Mouse (Mus musculus) limb, embryonic 13.5 days (tissue): ENCODE measurements around the gene Zdhhc16. TPM values are rescaled to one million over a fixed set of nuclear protein-coding genes. Genes with fewer than 3 reads are reported as not detected.
A peak's percentile ranks its signal among the peaks of the same experiment; 100 is the strongest.

Source experiments
- ATAC-seq: fragments of 200-750 bp; cut with Nextera tagmentation; 2 replicates; pipeline ENCODE4 v1.8.0; 2017; ENCODE audit warnings: low read depth, moderate number of reproducible peaks, moderate TSS enrichment; ENCODE audit not compliant: low FRiP score
- H3K27ac ChIP-seq: fragments of 300-500 bp; sonication (generic); 2 replicates; pipeline ENCODE4 v1.5.1; 2015; ENCODE audit warnings: inconsistent platforms, mild to moderate bottlenecking, moderate library complexity
- H3K27me3 ChIP-seq: fragments of 300-500 bp; sonication (generic); 2 replicates; pipeline ENCODE4 v1.6.1; 2015; ENCODE audit warnings: mild to moderate bottlenecking, inconsistent platforms
- H3K36me3 ChIP-seq: fragments of 300-500 bp; sonication (generic); 2 replicates; pipeline ENCODE4 v1.6.1; 2015; ENCODE audit warnings: inconsistent platforms, mild to moderate bottlenecking, moderate library complexity
- H3K4me1 ChIP-seq: fragments of 300-500 bp; sonication (generic); 2 replicates; pipeline ENCODE4 v1.6.1; 2015; ENCODE audit warnings: inconsistent platforms
- H3K4me2 ChIP-seq: fragments of 300-500 bp; sonication (generic); replicated peaks from 2 replicates; pipeline ENCODE4 v1.6.1; 2015; ENCODE audit warnings: inconsistent platforms, mild to moderate bottlenecking, moderate library complexity
- H3K4me3 ChIP-seq: fragments of 300-500 bp; sonication (generic); 2 replicates; pipeline ENCODE4 v1.5.1; 2015; ENCODE audit warnings: moderate library complexity, mild to moderate bottlenecking, inconsistent platforms
- H3K9ac ChIP-seq: fragments of 300-500 bp; sonication (generic); 2 replicates; pipeline ENCODE4 v1.6.1; 2015; ENCODE audit warnings: mild to moderate bottlenecking, inconsistent platforms
- H3K9me3 ChIP-seq: fragments of 300-500 bp; sonication (generic); 2 replicates; pipeline ENCODE4 v1.6.1; 2016; ENCODE audit warnings: inconsistent platforms
- WGBS: fragments of 180-500 bp; shearing (Covaris S2); methylation state at CpG from one replicate; pipeline ENCODE4 v1.1.7; 2015; 5-methylcytosine and 5-hydroxymethylcytosine counted together
- polyA plus RNA-seq: library from polyadenylated mRNA; unstranded; fragments of >200 nt; fragmentation: Nextera tagmentation; extraction: Ambion mirVana; gene quantifications from 2 replicates; pipeline ENCODE4 v1.2.1, GENCODE M21; 2015

Zdhhc16 gene
- polyA plus RNA-seq = 98.7 and 99.3 TPM in 2 replicates

GRCm38 (mm10) chr19:41933179-41934086 lies at the start of gene Zdhhc16, which contains the start of gene Exosc1:
Zdhhc16 (plus strand) TSS chr19:41933480.
Exosc1 (minus strand) TSS chr19:41933423.
- H3K27ac ChIP-seq = peak within 1 kb of the TSS; percentile 52; the same call in 1 of the 2 replicates
- peak within 1 kb of the TSS; percentile 87 for H3K4me3 ChIP-seq
- WGBS = under 1% methylated on average over 47 of the region's 47 CpGs

GRCm38 (mm10) chr19:41883882-41884281 lies 49.4 kb upstream of the Zdhhc16 start:
- Histone ChIP-seq H3K36me3 (peaks cover 85% of the 10 kb centered on the region), H3K9ac (no peak overlapping the region), H3K27ac (no peak overlapping the region), H3K4me1 (no peaks in the 10 kb centered on the region), H3K4me2 (no peak overlapping the region), H3K27me3 (no peaks in the 10 kb centered on the region), H3K9me3 (no peaks in the 10 kb centered on the region), H3K4me3 (no peak overlapping the region)
- WGBS = 92% methylated on average over 9 of the region's 9 CpGs
- no peak for ATAC-seq

More at GRCm38 (mm10) chr19:41933179-41934086, at the start of gene Zdhhc16, which contains the start of gene Exosc1:
- Histone ChIP-seq H3K9ac (peak within 1 kb of the TSS; percentile 91), H3K9me3 (no peaks in the 10 kb centered on the region), H3K4me1 (peaks cover 21% of the 10 kb centered on the region), H3K27me3 (no peaks in the 10 kb centered on the region), H3K4me2 (peak within 1 kb of the TSS; percentile 72), H3K36me3 (peaks cover 43% of the 10 kb centered on the region)
- peak; percentile 100 for ATAC-seq

GRCm38 (mm10) chr19:41888191-41888590 lies 45.1 kb upstream of the Zdhhc16 start:
- Histone ChIP-seq H3K36me3 (peaks cover 79% of the 10 kb centered on the region), H3K4me2 (no peak overlapping the region), H3K9me3 (no peaks in the 10 kb centered on the region), H3K27ac (no peak overlapping the region), H3K27me3 (no peaks in the 10 kb centered on the region), H3K9ac (no peak overlapping the region), H3K4me3 (no peak overlapping the region), H3K4me1 (no peaks in the 10 kb centered on the region)
- no peak for ATAC-seq

GRCm38 (mm10) chr19:41894959-41895358 lies 38.3 kb upstream of the Zdhhc16 start:
- H3K4me1 ChIP-seq = peaks cover 16% of the 10 kb centered on the region
- H3K4me3 ChIP-seq = peak overlapping the region; percentile 79
- no peak for ATAC-seq
- H3K9me3 ChIP-seq = no peaks in the 10 kb centered on the region
- 44% methylated on average over 7 of the region's 7 CpGs for WGBS
- peak overlapping the region; percentile 95 for H3K4me2 ChIP-seq
- no peak overlapping the region for H3K27ac ChIP-seq
- H3K27me3 ChIP-seq = no peaks in the 10 kb centered on the region
- H3K36me3 ChIP-seq = peaks cover 13% of the 10 kb centered on the region
- peak overlapping the region; percentile 69 for H3K9ac ChIP-seq

GRCm38 (mm10) chr19:41895460-41896318 lies 37.6 kb upstream of the Zdhhc16 start, which contains the start of gene Rrp12:
Rrp12 (minus strand) TSS chr19:41896173.
- H3K9me3 ChIP-seq = no peaks in the 10 kb centered on the region
- ATAC-seq = peak; percentile 93; the same call in 1 of the 2 replicates

GRCm38 (mm10) chr19:41896319-41896711 lies 37.0 kb upstream of the Zdhhc16 start:
- 0 out of 2 replicates have a peak, but pooled peaks have one; percentile 17 for ATAC-seq
- Histone ChIP-seq H3K4me2 (peak overlapping the region; percentile 95), H3K9me3 (no peaks in the 10 kb centered on the region), H3K4me3 (peak overlapping the region; percentile 79), H3K27ac (no peak overlapping the region), H3K4me1 (peaks cover 16% of the 10 kb centered on the region), H3K36me3 (0 out of 2 replicates have a peak, but pooled peaks cover 3% of the 10 kb centered on the region), H3K9ac (peak overlapping the region; percentile 69), H3K27me3 (no peaks in the 10 kb centered on the region)
- 18% methylated on average over 18 of the region's 18 CpGs for WGBS

More at GRCm38 (mm10) chr19:41895460-41896318, 37.6 kb upstream of the Zdhhc16 start, which contains the start of gene Rrp12:
- Histone ChIP-seq H3K4me1 (peaks cover 16% of the 10 kb centered on the region), H3K9ac (peak within 1 kb of the TSS; percentile 69), H3K27ac (no peak within 1 kb of the TSS), H3K4me2 (peak within 1 kb of the TSS; percentile 95), H3K4me3 (peak within 1 kb of the TSS; percentile 79), H3K27me3 (no peaks in the 10 kb centered on the region), H3K36me3 (peaks cover 6% of the 10 kb centered on the region; the same call in 1 of the 2 replicates)
- 1% methylated on average over 46 of the region's 46 CpGs for WGBS

- H3K36me3 ChIP-seq = no peaks in the 10 kb centered on the region
- H3K4me2 ChIP-seq = no peak overlapping the region
- no peaks in the 10 kb centered on the region for H3K9me3 ChIP-seq
- no peak overlapping the region for H3K27ac ChIP-seq
- H3K27me3 ChIP-seq = no peaks in the 10 kb centered on the region
- H3K9ac ChIP-seq = no peak overlapping the region
- H3K4me3 ChIP-seq = no peak overlapping the region
- peaks cover 16% of the 10 kb centered on the region for H3K4me1 ChIP-seq
- 49% methylated on average over 4 of the region's 4 CpGs for WGBS
- no peak for ATAC-seq
Measured at GRCm38 (mm10) chr19:41898860-41899259, 34.4 kb upstream of the Zdhhc16 start.

- Histone ChIP-seq H3K9ac (no peak overlapping the region), H3K4me1 (peaks cover 5% of the 10 kb centered on the region; the same call in 1 of the 2 replicates), H3K4me2 (no peak overlapping the region), H3K27me3 (no peaks in the 10 kb centered on the region), H3K9me3 (no peaks in the 10 kb centered on the region), H3K36me3 (no peaks in the 10 kb centered on the region), H3K27ac (no peak overlapping the region), H3K4me3 (no peak overlapping the region)
- 86% methylated on average over 8 of the region's 8 CpGs for WGBS
- ATAC-seq = no peak
Measured at GRCm38 (mm10) chr19:41900495-41901090, 32.7 kb upstream of the Zdhhc16 start.

GRCm38 (mm10) chr19:41901696-41902095 lies 31.6 kb upstream of the Zdhhc16 start:
- no peak for ATAC-seq
- Histone ChIP-seq H3K27me3 (no peaks in the 10 kb centered on the region), H3K9ac (no peak overlapping the region), H3K4me2 (no peak overlapping the region), H3K27ac (no peak overlapping the region), H3K36me3 (no peaks in the 10 kb centered on the region), H3K4me3 (no peak overlapping the region), H3K9me3 (no peaks in the 10 kb centered on the region), H3K4me1 (no peaks in the 10 kb centered on the region)
- 24% methylated on average over 2 of the region's 2 CpGs for WGBS

- H3K4me1 ChIP-seq = no peaks in the 10 kb centered on the region
- H3K4me3 ChIP-seq = no peak overlapping the region
- ATAC-seq = no peak
- WGBS = 84% methylated on average over 10 of the region's 10 CpGs
- H3K27ac ChIP-seq = no peak overlapping the region
- H3K4me2 ChIP-seq = no peak overlapping the region
- no peaks in the 10 kb centered on the region for H3K27me3 ChIP-seq
- H3K36me3 ChIP-seq = no peaks in the 10 kb centered on the region
- H3K9me3 ChIP-seq = no peaks in the 10 kb centered on the region
- H3K9ac ChIP-seq = no peak overlapping the region
Measured at GRCm38 (mm10) chr19:41902848-41903593, 30.3 kb upstream of the Zdhhc16 start.

GRCm38 (mm10) chr19:41905246-41905645 lies 28.0 kb upstream of the Zdhhc16 start:
- Histone ChIP-seq H3K9me3 (no peaks in the 10 kb centered on the region), H3K9ac (no peak overlapping the region), H3K27me3 (no peaks in the 10 kb centered on the region), H3K36me3 (no peaks in the 10 kb centered on the region), H3K27ac (no peak overlapping the region), H3K4me2 (no peak overlapping the region), H3K4me1 (no peaks in the 10 kb centered on the region), H3K4me3 (no peak overlapping the region)
- 86% methylated on average over 2 of the region's 2 CpGs for WGBS
- no peak for ATAC-seq
